Mouse (Mus musculus): ENCODE measurements at regions not wholly inside any gene's neighbourhood (a gene's known extent, or its start where the extent isn't known, plus 50 kb on each side); places are given as distances from the start of the nearest gene placed in this dataset.

DNA sequence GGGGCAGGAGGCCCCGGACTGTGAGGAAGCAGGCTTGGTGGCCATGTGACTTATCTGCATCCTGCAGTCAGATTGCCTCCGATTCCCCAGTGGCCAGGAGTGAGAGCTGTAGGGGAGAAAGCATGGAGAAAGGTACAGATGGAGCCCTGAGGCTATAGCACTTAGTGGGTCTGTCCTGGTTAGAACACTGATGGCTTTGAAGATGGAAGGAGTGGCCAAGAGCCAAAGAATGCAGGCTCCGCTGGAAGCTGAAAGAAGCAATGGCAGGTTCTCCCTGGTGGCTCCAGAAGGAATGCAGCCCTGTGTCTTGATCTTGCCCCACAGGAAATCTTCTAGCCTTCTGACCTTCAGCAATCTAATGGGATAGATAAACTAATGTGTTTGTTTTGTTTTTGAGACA lies 926.3 kb downstream of the 4930447A16Rik start:
- ATAC-seq (ENCODE audit: low FRiP score) (no peak), DNase-seq (ENCODE audit: low spot score, missing footprints) (no peak)
- Histone ChIP-seq H3K4me1 (ENCODE audit: control insufficient read depth, insufficient read depth, low read length) (no peaks in the 10 kb centered on the region), H3K4me3 (ENCODE audit: low read depth, low read length) (no peak overlapping the region), H3K9ac (ENCODE audit: low read length) (no peak overlapping the region), H3K9me3 (ENCODE audit: control insufficient read depth, low read length) (no peaks in the 10 kb centered on the region), H3K27ac (ENCODE audit: low read depth, low read length) (no peak overlapping the region), H3K36me3 (ENCODE audit: control insufficient read depth, insufficient read depth, low read length) (no peaks in the 10 kb centered on the region), H3K27me3 (ENCODE audit: control insufficient read depth, insufficient read depth, low read length) (no peaks in the 10 kb centered on the region), H3K4me2 (no peak overlapping the region)
- 83% methylated on average over 3 of the region's 3 CpGs for WGBS

DNA sequence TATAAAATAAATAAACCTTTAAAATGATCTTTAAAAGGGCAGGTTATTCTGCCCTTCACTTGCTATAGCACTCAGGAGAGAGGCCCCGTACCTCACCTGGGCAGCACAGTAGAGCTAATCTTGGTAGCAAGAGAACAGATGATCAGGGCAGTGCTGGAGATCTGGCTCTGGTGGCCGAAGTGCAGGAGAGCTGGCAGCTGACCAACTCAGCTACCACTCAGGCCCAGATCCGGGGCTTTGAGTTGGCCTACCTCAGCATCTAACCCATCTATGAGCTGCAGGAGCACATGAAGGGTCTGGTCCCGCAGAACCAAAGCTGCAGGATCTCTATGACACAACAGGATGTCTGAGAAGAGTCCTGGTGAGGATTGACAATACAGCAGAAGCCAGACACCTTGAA lies 928.0 kb downstream of the 4930447A16Rik start:
- H3K36me3 ChIP-seq (ENCODE audit: control insufficient read depth, insufficient read depth, low read length), result no peaks in the 10 kb centered on the region
- no peak overlapping the region for H3K4me3 ChIP-seq (ENCODE audit: low read depth, low read length)
- H3K9me3 ChIP-seq (ENCODE audit: control insufficient read depth, low read length), result no peaks in the 10 kb centered on the region
- no peak overlapping the region for H3K27ac ChIP-seq (ENCODE audit: low read depth, low read length)
- 86% methylated on average over 4 of the region's 4 CpGs for WGBS
- no peak overlapping the region for H3K4me2 ChIP-seq
- DNase-seq (ENCODE audit: low spot score, missing footprints) (no peak), ATAC-seq (ENCODE audit: low FRiP score) (no peak)
- no peak overlapping the region for H3K9ac ChIP-seq (ENCODE audit: low read length)
- no peaks in the 10 kb centered on the region for H3K27me3 ChIP-seq (ENCODE audit: control insufficient read depth, insufficient read depth, low read length)
- no peaks in the 10 kb centered on the region for H3K4me1 ChIP-seq (ENCODE audit: control insufficient read depth, insufficient read depth, low read length)

DNA sequence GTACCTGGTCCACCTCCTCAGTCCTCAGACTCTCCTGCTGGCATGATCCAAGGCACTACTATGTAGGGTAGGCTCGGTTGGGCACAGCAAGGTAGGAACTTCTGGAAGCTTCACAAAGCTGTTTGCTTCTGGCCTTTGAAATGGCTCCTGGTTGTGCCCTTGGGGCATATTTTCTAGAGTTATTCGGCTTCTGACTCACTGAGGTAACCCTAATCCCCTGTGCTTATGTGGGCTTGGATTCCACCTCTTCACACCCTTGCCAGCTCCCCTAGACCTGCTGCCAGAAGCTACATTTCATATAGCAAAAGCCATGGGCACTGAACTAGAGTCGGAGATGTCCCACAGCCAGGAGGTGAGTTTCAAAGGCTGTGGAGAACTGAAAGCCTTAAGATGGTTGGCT lies 933.7 kb downstream of the 4930447A16Rik start:
- Histone ChIP-seq H3K9ac (ENCODE audit: low read length) (no peak overlapping the region), H3K4me2 (no peak overlapping the region), H3K4me1 (ENCODE audit: control insufficient read depth, insufficient read depth, low read length) (no peaks in the 10 kb centered on the region), H3K27me3 (ENCODE audit: control insufficient read depth, insufficient read depth, low read length) (no peaks in the 10 kb centered on the region), H3K27ac (ENCODE audit: low read depth, low read length) (no peak overlapping the region), H3K4me3 (ENCODE audit: low read depth, low read length) (no peak overlapping the region), H3K9me3 (ENCODE audit: control insufficient read depth, low read length) (no peaks in the 10 kb centered on the region), H3K36me3 (ENCODE audit: control insufficient read depth, insufficient read depth, low read length) (no peaks in the 10 kb centered on the region)
- 88% methylated on average over 3 of the region's 3 CpGs for WGBS
- ATAC-seq (ENCODE audit: low FRiP score), result no peak
- DNase-seq (ENCODE audit: low spot score, missing footprints), result no peak

DNA sequence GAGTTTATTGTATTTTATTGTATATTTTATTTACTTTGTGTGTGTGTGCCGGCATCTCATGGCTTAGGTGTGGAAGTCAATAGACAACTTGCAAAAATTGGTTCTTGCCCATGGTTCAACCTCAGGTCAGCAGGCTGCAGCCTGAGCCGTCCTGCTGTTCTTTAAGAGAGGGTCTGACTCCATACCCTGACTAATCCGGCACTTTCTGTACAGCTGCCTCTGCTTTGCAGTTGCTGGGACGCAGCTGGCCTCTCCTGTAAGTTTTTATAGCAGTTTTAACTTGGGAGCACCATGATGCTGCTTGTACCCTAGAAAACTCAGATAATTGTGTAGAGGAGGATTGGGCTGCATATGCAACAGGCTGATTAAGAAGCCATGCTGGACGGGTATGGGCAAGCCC lies 938.2 kb downstream of the 4930447A16Rik start:
- no peaks in the 10 kb centered on the region for H3K4me1 ChIP-seq (ENCODE audit: control insufficient read depth, insufficient read depth, low read length)
- H3K4me3 ChIP-seq (ENCODE audit: low read depth, low read length), result no peak overlapping the region
- H3K9me3 ChIP-seq (ENCODE audit: control insufficient read depth, low read length), result no peaks in the 10 kb centered on the region
- 82% methylated on average over 5 of the region's 5 CpGs for WGBS
- no peak overlapping the region for H3K27ac ChIP-seq (ENCODE audit: low read depth, low read length)
- H3K9ac ChIP-seq (ENCODE audit: low read length), result no peak overlapping the region
- ATAC-seq (ENCODE audit: low FRiP score), result no peak
- no peaks in the 10 kb centered on the region for H3K27me3 ChIP-seq (ENCODE audit: control insufficient read depth, insufficient read depth, low read length)
- H3K36me3 ChIP-seq (ENCODE audit: control insufficient read depth, insufficient read depth, low read length), result no peaks in the 10 kb centered on the region
- no peak for DNase-seq (ENCODE audit: low spot score, missing footprints)
- H3K4me2 ChIP-seq, result no peak overlapping the region

DNA sequence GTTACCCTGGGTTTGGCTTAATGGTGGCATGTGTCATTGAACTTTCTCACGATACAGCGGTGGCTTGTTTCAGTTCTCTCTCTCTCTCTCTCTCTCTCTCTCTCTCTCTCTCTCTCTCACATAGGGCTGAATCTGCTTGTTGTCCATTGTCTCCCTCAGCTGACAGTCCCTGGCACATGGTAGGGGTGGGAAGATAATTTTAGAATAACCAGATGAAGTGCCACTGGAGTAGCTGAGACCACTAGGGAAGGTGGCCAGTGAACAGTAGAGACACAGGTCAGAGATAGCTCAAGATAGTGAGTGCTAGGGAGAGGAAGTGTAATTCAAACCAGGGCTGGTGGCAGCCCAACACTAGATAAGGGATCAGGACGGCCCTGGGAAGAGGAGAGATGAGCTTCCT lies 938.7 kb downstream of the 4930447A16Rik start:
- no peaks in the 10 kb centered on the region for H3K4me1 ChIP-seq (ENCODE audit: control insufficient read depth, insufficient read depth, low read length)
- H3K27me3 ChIP-seq (ENCODE audit: control insufficient read depth, insufficient read depth, low read length), result no peaks in the 10 kb centered on the region
- ATAC-seq (ENCODE audit: low FRiP score) (no peak), DNase-seq (ENCODE audit: low spot score, missing footprints) (no peak)
- no peak overlapping the region for H3K9ac ChIP-seq (ENCODE audit: low read length)
- H3K27ac ChIP-seq (ENCODE audit: low read depth, low read length), result no peak overlapping the region
- no peaks in the 10 kb centered on the region for H3K9me3 ChIP-seq (ENCODE audit: control insufficient read depth, low read length)
- H3K4me2 ChIP-seq, result no peak overlapping the region
- WGBS, result 86% methylated on average over 3 of the region's 3 CpGs
- no peak overlapping the region for H3K4me3 ChIP-seq (ENCODE audit: low read depth, low read length)
- H3K36me3 ChIP-seq (ENCODE audit: control insufficient read depth, insufficient read depth, low read length), result no peaks in the 10 kb centered on the region

DNA sequence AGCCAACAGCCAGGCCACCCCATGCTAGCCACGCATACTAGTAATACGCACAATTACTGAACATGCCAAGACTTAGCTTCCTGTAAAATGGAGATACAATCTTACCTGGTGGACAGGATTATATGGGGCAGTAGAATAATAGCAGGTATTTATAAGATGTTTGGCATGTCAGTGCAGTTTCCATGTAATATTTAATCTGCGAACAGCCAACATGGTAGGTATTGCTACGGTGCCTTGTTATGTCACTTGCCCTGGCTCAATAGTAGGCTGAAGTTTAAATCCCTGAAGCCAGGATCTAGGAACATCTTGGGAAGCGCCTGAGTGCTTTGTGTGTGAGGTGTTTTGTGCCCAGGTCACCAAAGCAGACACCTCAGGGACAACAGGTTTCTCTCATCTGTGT lies 942.3 kb downstream of the 4930447A16Rik start:
- Histone ChIP-seq H3K27me3 (ENCODE audit: control insufficient read depth, insufficient read depth, low read length) (no peaks in the 10 kb centered on the region), H3K27ac (ENCODE audit: low read depth, low read length) (no peak overlapping the region), H3K4me1 (ENCODE audit: control insufficient read depth, insufficient read depth, low read length) (no peaks in the 10 kb centered on the region), H3K9ac (ENCODE audit: low read length) (no peak overlapping the region), H3K4me2 (no peak overlapping the region), H3K4me3 (ENCODE audit: low read depth, low read length) (no peak overlapping the region), H3K36me3 (ENCODE audit: control insufficient read depth, insufficient read depth, low read length) (no peaks in the 10 kb centered on the region), H3K9me3 (ENCODE audit: control insufficient read depth, low read length) (no peaks in the 10 kb centered on the region)
- ATAC-seq (ENCODE audit: low FRiP score) (no peak), DNase-seq (ENCODE audit: low spot score, missing footprints) (no peak)
- WGBS, result 96% methylated on average over 5 of the region's 5 CpGs

DNA sequence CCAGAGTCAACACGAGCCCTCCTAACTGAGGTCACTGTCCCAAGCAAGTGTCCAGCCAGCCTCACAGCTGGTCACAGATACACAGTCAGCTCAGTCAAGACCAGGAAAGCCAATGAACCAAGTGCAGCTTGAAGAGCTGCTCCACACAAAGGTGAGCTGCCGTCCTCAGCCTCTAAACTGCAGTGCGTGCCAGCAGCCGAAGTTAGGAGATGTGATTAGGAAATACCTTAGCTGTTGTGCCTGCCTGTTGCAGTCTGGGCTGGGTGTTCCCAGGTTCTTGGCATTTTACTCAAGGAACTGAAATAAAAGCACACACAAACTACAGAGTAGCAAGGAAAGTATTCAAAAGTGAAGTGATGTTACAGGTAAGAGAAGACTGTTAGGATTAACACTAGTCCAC lies 942.9 kb downstream of the 4930447A16Rik start:
- Histone ChIP-seq H3K4me1 (ENCODE audit: control insufficient read depth, insufficient read depth, low read length) (no peaks in the 10 kb centered on the region), H3K36me3 (ENCODE audit: control insufficient read depth, insufficient read depth, low read length) (no peaks in the 10 kb centered on the region), H3K9ac (ENCODE audit: low read length) (no peak overlapping the region), H3K4me3 (ENCODE audit: low read depth, low read length) (no peak overlapping the region), H3K9me3 (ENCODE audit: control insufficient read depth, low read length) (no peaks in the 10 kb centered on the region), H3K4me2 (no peak overlapping the region), H3K27me3 (ENCODE audit: control insufficient read depth, insufficient read depth, low read length) (no peaks in the 10 kb centered on the region), H3K27ac (ENCODE audit: low read depth, low read length) (no peak overlapping the region)
- no peak for ATAC-seq (ENCODE audit: low FRiP score)
- 87% methylated on average over 4 of the region's 4 CpGs for WGBS
- no peak for DNase-seq (ENCODE audit: low spot score, missing footprints)

DNA sequence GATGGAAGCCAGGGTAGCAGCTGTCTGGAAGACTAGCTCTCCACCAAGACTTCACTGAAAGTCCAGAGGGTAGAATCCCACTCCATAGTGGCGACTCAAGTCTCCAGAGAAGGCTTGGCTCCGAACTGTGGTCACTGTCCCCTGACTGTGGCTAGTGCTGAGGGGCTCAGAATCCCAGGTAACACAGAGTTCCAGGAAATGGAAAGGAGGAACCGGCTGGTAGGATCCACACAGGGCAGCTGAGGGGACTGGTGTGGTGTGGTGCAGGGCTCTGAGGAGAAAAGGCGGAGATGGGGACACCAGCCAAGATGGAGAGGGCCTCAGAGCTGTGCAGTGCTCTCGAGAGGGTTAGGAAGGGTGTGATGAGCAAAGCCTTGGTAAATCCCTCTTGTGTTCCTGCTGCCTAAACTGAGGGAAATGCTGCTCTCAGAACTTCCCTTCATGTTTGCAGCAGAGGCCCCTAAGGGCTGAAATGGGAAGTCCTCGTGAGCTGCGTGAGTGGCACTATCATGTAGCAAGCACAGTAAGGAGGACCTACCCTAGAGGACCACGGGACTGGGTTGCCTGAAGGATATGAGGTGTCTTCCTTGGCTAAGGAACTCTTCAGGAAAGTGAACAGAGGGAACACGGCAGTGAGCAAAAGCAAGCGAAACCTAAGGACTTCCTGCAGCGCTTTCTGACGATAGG lies 946.2 kb downstream of the 4930447A16Rik start:
- ATAC-seq (ENCODE audit: low FRiP score), result no peak
- H3K4me1 ChIP-seq (ENCODE audit: control insufficient read depth, insufficient read depth, low read length), result peaks cover 3% of the 10 kb centered on the region; the same call in 1 of the 2 replicates
- H3K4me2 ChIP-seq, result no peak overlapping the region
- H3K4me3 ChIP-seq (ENCODE audit: low read depth, low read length), result no peak overlapping the region
- DNase-seq (ENCODE audit: low spot score, missing footprints), result no peak
- no peaks in the 10 kb centered on the region for H3K27me3 ChIP-seq (ENCODE audit: control insufficient read depth, insufficient read depth, low read length)
- no peak overlapping the region for H3K9ac ChIP-seq (ENCODE audit: low read length)
- no peak overlapping the region for H3K27ac ChIP-seq (ENCODE audit: low read depth, low read length)
- 81% methylated on average over 12 of the region's 12 CpGs for WGBS
- no peaks in the 10 kb centered on the region for H3K9me3 ChIP-seq (ENCODE audit: control insufficient read depth, low read length)
- H3K36me3 ChIP-seq (ENCODE audit: control insufficient read depth, insufficient read depth, low read length), result no peaks in the 10 kb centered on the region

DNA sequence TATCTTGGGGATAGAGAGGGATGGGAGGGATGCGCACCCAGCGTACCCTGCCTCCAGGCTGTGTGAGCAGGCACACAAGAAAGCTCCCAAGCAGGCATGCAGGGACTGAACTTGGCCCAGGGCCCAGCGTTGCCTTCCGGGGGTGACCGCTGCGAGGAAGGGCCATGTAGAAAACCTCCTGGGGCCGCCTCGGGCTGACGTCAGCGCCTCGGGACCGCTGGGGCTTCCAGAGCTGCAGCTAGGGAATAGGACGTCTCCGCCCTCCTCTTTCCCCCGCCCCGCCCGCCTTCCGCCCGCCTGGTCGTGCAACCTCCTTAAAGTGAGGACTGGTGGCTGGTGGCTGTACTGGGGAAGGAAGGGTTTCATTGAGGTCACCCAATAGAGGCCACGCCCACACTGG lies 948.4 kb downstream of the 4930447A16Rik start:
- H3K9me3 ChIP-seq (ENCODE audit: control insufficient read depth, low read length), result no peaks in the 10 kb centered on the region
- H3K4me2 ChIP-seq, result peak overlapping the region; percentile 52
- DNase-seq (ENCODE audit: low spot score, missing footprints), result peak; percentile 93
- 6% methylated on average over 21 of the region's 21 CpGs for WGBS
- H3K27me3 ChIP-seq (ENCODE audit: control insufficient read depth, insufficient read depth, low read length), result no peaks in the 10 kb centered on the region
- peak overlapping the region; percentile 48 for H3K9ac ChIP-seq (ENCODE audit: low read length)
- peak overlapping the region; percentile 24 for H3K4me3 ChIP-seq (ENCODE audit: low read depth, low read length)
- peak; percentile 83 for ATAC-seq (ENCODE audit: low FRiP score)
- H3K36me3 ChIP-seq (ENCODE audit: control insufficient read depth, insufficient read depth, low read length), result no peaks in the 10 kb centered on the region
- H3K4me1 ChIP-seq (ENCODE audit: control insufficient read depth, insufficient read depth, low read length), result peaks cover 3% of the 10 kb centered on the region; the same call in 1 of the 2 replicates
- no peak overlapping the region for H3K27ac ChIP-seq (ENCODE audit: low read depth, low read length)
